Mouse (Mus musculus) hindbrain, embryonic 16.5 days (tissue): ENCODE data around the gene Tmem209. TPM values are rescaled to one million over a fixed set of nuclear protein-coding genes. Genes with fewer than 3 reads are reported as not detected.

Experiments used
- ATAC-seq: fragments of 200-750 bp; cut with Nextera tagmentation; 2 replicates; pipeline ENCODE4 v1.8.0; 2017; ENCODE audit warnings: moderate TSS enrichment, moderate library complexity
- H3K27ac ChIP-seq: fragments of 300-500 bp; sonication (generic); 2 replicates; pipeline ENCODE4 v1.5.1; 2014; ENCODE audit warnings: low read depth, mild to moderate bottlenecking, control low read depth, low read length, moderate library complexity
- H3K27me3 ChIP-seq: fragments of 300-500 bp; sonication (generic); replicated peaks from 2 replicates; pipeline ENCODE4 v1.6.1; 2014; ENCODE audit warnings: low read length; ENCODE audit not compliant: control insufficient read depth, insufficient read depth
- H3K36me3 ChIP-seq: fragments of 300-500 bp; sonication (generic); 2 replicates; pipeline ENCODE4 v1.6.1; 2014; ENCODE audit warnings: mild to moderate bottlenecking, low read length, moderate library complexity, mixed read lengths; ENCODE audit not compliant: control insufficient read depth, insufficient read depth
- H3K4me1 ChIP-seq: fragments of 300-500 bp; sonication (generic); 2 replicates; pipeline ENCODE4 v1.6.1; 2014; ENCODE audit warnings: low read depth, low read length; ENCODE audit not compliant: control insufficient read depth, insufficient read depth
- H3K4me2 ChIP-seq: fragments of 300-500 bp; sonication (generic); 2 replicates; pipeline ENCODE4 v1.6.1; 2014; ENCODE audit warnings: mild to moderate bottlenecking, low read length, control low read depth, moderate library complexity
- H3K4me3 ChIP-seq: fragments of 300-500 bp; sonication (generic); 2 replicates; pipeline ENCODE4 v1.5.1; 2014; ENCODE audit warnings: mild to moderate bottlenecking, low read length, control low read depth, moderate library complexity
- H3K9ac ChIP-seq: fragments of 300-500 bp; sonication (generic); 2 replicates; pipeline ENCODE4 v1.6.1; 2014; ENCODE audit warnings: low read depth, mild to moderate bottlenecking, control low read depth, low read length, moderate library complexity
- H3K9me3 ChIP-seq: fragments of 300-500 bp; sonication (generic); 2 replicates; pipeline ENCODE4 v1.6.1; 2014; ENCODE audit warnings: mild to moderate bottlenecking, low read length, moderate library complexity; ENCODE audit not compliant: control insufficient read depth
- whole genome bisulfite sequencing: fragments of 180-500 bp; shearing (Covaris S2); extraction: QIAGEN DNeasy Blood & Tissue Kit; methylation state at CpG from one replicate; pipeline ENCODE4 v1.1.7; 2014; 5-methylcytosine and 5-hydroxymethylcytosine counted together
- polyA plus RNA-seq: library from polyadenylated mRNA; unstranded; fragments of >200 nt; fragmentation: Nextera tagmentation; extraction: Ambion mirVana; gene quantifications from 2 replicates; pipeline ENCODE4 v1.2.1, GENCODE M21; 2015

Gene Tmem209
- polyA plus RNA-seq, 1 experiment from 2014 or later, result 25.6 TPM

DNA sequence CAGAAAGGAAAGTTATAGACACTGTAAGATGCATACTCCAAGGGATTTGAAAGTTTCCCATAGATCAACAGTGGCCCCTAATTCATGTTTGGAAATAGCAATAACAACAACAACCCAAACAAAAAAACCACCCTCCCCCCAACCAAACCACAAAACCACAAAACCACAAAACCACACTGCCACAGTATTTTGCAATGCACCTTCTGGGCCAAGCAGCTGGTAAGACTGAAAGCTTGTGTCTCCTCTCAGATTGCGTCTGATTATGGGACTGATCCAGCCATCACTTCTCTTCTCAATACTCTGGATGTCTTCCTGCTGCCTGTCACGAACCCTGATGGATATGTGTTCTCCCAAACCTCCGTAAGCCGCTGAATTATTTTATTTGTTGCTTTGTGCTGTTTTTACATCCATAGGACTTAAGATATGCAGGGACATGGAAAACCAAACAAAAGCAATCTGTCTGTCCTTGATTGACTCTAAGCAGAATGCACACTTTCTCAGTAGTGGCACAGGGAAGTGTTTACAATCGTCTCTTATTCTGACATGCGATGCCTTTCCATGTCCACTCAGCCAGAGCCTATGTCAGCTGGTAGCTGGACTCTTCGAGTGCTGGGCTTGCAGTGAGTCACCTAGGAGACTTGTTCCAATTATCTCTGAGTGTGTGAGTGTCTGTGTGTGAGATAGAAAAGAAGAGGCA lies 41.1 kb upstream of the Tmem209 start:
- H3K9ac ChIP-seq, result no peak overlapping the region
- 46% methylated on average over 7 of the region's 7 CpGs for WGBS
- no peaks in the 10 kb centered on the region for H3K9me3 ChIP-seq
- no peak overlapping the region for H3K4me3 ChIP-seq
- no peaks in the 10 kb centered on the region for H3K27me3 ChIP-seq
- H3K27ac ChIP-seq, result no peak overlapping the region
- no peak overlapping the region for H3K4me2 ChIP-seq
- ATAC-seq, result no peak
- peaks cover 26% of the 10 kb centered on the region for H3K4me1 ChIP-seq
- no peaks in the 10 kb centered on the region for H3K36me3 ChIP-seq

DNA sequence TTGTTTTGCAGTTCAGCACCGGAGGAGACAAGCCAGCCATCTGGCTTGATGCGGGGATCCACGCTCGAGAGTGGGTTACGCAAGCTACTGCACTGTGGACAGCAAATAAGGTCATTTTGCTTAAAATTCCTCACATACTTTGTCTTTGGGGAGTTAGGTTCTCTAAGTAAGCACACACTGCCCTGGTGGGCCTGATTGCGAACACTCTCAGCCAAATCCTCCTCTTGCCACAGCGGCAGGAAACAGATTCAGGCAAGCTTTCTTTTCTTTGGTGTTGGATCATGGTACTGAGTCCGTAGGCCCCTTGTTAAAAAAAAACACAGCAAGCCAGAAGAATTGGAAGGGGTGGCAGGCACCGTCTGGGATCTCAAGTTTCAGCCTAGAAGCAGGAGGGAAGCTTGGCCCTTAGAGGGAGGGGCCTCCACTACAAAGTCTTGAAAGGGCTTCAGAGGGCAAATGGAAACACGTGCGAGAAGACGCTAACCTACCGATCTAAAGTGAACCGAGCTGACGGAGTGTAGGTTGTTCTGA lies 39.7 kb upstream of the Tmem209 start:
- Histone ChIP-seq H3K9ac (no peak overlapping the region), H3K4me3 (no peak overlapping the region), H3K36me3 (no peaks in the 10 kb centered on the region), H3K27ac (peak overlapping the region; percentile 69), H3K9me3 (no peaks in the 10 kb centered on the region), H3K4me1 (peaks cover 26% of the 10 kb centered on the region), H3K4me2 (no peak overlapping the region), H3K27me3 (no peaks in the 10 kb centered on the region)
- ATAC-seq, result no peak
- WGBS, result 23% methylated on average over 15 of the region's 15 CpGs

DNA sequence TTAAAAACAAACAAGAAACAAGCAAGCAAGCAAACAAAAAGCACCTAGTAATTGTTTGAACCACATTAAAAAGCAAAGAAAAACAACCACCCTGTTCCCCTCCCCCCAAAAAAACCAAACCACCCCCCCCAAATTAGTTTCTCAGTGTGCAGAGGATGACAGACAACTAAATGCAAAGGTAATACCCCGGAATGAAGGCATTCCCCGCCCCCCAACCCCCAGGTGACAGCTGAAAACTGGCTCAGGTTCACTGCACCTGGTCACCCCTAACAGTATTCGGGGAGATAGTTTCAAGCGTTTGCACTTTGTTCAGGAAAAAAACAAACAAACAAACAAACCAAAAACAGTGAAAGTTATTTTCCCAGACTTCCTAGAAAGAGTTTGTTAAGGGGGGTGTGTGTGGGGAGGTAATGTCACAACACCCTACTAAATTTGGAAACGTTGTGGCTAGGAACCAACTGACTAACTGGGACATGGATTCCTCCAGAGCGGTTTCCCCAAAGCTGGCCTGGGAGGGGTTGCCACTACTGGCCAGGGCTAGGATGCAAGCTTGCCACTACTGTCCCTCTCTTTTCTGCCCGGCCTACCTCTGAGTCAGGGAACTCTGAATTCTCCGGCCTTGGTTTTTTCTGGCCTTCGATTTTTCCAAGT lies 38.2 kb upstream of the Tmem209 start:
- no peaks in the 10 kb centered on the region for H3K27me3 ChIP-seq
- ATAC-seq, result no peak
- peak overlapping the region; percentile 58 for H3K4me2 ChIP-seq
- no peak overlapping the region for H3K9ac ChIP-seq
- no peak overlapping the region for H3K4me3 ChIP-seq
- no peak overlapping the region for H3K27ac ChIP-seq
- peaks cover 25% of the 10 kb centered on the region for H3K4me1 ChIP-seq
- WGBS, result 24% methylated on average over 9 of the region's 9 CpGs
- no peaks in the 10 kb centered on the region for H3K9me3 ChIP-seq
- no peaks in the 10 kb centered on the region for H3K36me3 ChIP-seq

DNA sequence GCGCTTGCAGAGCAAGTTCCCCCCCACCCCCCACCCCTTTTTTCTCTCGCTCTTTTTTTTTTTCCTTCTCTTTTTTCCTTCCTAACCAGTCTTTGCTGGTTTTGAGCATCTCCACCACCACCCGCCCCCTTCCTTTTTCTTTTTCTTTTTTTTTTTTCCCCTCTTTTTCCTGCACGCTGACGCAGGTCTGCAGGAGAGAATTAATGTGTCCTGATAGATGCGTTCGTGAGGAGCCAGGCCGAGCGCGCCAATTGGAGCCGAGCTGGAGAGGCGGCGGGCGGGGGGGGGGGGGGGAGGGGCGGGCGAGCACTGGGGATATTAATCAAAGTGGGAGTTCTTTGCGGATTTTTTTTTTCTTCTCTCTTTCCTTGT lies 37.7 kb upstream of the Tmem209 start:
- H3K4me2 ChIP-seq, result peak overlapping the region; percentile 58
- no peaks in the 10 kb centered on the region for H3K27me3 ChIP-seq
- no peaks in the 10 kb centered on the region for H3K36me3 ChIP-seq
- H3K4me3 ChIP-seq, result peak overlapping the region; percentile 30
- peak overlapping the region; percentile 89 for H3K27ac ChIP-seq
- ATAC-seq, result peak; percentile 46
- under 1% methylated on average over 17 of the region's 17 CpGs for WGBS
- H3K9me3 ChIP-seq, result no peaks in the 10 kb centered on the region
- H3K4me1 ChIP-seq, result peaks cover 22% of the 10 kb centered on the region
- H3K9ac ChIP-seq, result peak overlapping the region; percentile 50; the same call in 1 of the 2 replicates

DNA sequence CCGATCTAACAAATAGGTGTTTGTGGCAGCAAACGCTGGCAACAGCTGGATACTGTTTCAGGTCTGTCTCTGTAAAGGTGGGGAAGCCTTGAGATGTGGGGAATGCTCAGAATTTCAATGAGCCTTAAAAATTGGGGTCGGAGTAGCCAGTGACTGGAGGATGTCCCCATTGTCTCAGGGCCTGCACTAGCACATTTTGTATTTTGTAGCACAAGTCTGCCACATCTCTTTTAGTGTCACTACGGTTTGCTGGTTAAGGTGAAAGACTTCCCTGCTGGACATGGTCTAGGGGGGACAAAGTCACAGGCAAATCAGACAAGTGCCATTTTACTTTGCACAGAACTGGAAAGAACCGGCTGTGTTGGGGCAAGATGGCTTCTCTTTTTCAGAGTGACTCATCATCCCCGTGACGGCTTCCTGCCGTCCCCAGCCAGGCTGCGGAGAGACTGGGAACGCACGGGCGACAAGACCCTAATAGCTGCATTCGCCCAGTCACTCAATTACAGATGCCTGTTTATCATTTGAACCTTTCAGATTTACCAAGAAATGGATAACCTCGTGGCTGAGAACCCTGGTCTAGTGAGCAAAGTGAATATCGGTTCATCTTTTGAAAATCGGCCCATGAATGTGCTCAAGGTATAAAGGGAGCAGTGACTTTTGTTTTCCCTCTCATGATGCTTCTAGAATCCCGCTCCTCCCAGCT lies 37.1 kb upstream of the Tmem209 start:
- Histone ChIP-seq H3K4me3 (peak overlapping the region; percentile 30), H3K9ac (peak overlapping the region; percentile 50; the same call in 1 of the 2 replicates), H3K27me3 (no peaks in the 10 kb centered on the region), H3K27ac (peak overlapping the region; percentile 89), H3K4me2 (peak overlapping the region; percentile 58), H3K9me3 (no peaks in the 10 kb centered on the region), H3K36me3 (no peaks in the 10 kb centered on the region), H3K4me1 (peaks cover 17% of the 10 kb centered on the region)
- peak; percentile 74 for ATAC-seq
- WGBS, result 8% methylated on average over 17 of the region's 17 CpGs

DNA sequence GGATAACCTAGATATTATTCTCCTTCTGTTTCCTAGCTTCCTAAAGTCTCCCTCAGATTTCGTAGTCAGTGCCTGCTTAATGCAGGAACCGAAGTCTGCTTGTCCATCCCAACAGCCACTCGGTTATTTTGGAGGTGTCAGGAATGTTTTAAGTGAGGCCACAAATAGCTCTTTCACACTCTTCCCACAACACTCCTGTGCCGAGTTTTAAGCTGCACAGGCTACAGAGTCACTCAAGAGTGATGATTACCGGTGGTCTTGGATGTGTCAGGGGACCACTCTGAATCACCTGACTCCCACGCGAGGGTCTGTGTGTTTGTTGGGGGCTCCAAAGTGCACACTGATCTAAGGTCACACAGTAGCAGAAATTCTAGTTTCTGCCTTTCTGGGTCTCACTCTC lies 36.1 kb upstream of the Tmem209 start:
- peaks cover 16% of the 10 kb centered on the region for H3K4me1 ChIP-seq
- 79% methylated on average over 7 of the region's 7 CpGs for WGBS
- peak overlapping the region; percentile 3; the same call in 1 of the 2 replicates for H3K27ac ChIP-seq
- H3K36me3 ChIP-seq, result no peaks in the 10 kb centered on the region
- H3K4me2 ChIP-seq, result no peak overlapping the region
- no peaks in the 10 kb centered on the region for H3K9me3 ChIP-seq
- H3K4me3 ChIP-seq, result no peak overlapping the region
- H3K9ac ChIP-seq, result no peak overlapping the region
- H3K27me3 ChIP-seq, result no peaks in the 10 kb centered on the region
- no peak for ATAC-seq

DNA sequence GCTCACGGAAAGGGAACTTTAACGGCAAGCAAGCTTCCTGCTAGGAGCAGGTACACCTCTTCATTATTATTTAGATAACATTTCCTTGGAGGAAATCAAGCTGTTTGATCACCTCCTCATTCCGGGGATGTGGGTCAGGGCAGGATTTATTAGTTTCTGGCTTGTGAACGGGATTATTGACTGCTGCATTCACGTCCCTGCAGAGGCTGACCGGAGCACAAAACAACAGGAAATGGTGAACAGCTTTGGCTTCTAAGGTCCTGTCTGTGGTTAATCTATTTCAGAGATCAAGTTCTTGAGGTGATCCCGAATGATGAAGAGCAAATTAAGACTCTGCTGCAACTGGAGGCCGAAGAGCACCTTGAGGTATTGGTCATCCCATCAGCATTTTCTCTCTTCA lies 34.3 kb upstream of the Tmem209 start:
- WGBS, result 39% methylated on average over 8 of the region's 8 CpGs
- no peak overlapping the region for H3K27ac ChIP-seq
- ATAC-seq, result no peak
- peaks cover 8% of the 10 kb centered on the region for H3K4me1 ChIP-seq
- H3K4me3 ChIP-seq, result no peak overlapping the region
- no peaks in the 10 kb centered on the region for H3K27me3 ChIP-seq
- no peaks in the 10 kb centered on the region for H3K9me3 ChIP-seq
- no peak overlapping the region for H3K4me2 ChIP-seq
- no peak overlapping the region for H3K9ac ChIP-seq
- no peaks in the 10 kb centered on the region for H3K36me3 ChIP-seq

DNA sequence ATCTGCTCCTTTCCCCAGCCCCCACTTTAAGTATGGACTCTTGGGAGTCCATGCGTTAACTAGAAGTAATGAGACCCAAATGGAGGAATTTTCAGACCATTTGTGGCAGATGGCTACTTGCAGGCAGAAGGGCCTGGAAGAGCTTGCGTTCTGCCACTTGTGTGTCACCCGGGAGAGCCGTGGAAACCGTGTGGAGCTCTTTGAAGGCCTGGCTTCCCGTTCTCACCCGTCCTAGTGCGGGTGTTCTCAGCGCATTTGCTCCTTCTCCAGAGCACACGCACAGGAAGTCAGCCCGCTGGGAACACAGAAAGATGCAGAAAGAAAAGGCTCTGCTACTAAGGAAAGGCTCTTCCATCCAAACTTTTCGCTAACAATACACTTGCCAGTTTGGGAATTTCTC lies 33.5 kb upstream of the Tmem209 start:
- no peak for ATAC-seq
- Histone ChIP-seq H3K4me3 (no peak overlapping the region), H3K27me3 (no peaks in the 10 kb centered on the region), H3K4me2 (no peak overlapping the region), H3K9me3 (no peaks in the 10 kb centered on the region), H3K36me3 (no peaks in the 10 kb centered on the region), H3K9ac (no peak overlapping the region), H3K27ac (no peak overlapping the region), H3K4me1 (peaks cover 8% of the 10 kb centered on the region)
- WGBS, result 50% methylated on average over 12 of the region's 12 CpGs

DNA sequence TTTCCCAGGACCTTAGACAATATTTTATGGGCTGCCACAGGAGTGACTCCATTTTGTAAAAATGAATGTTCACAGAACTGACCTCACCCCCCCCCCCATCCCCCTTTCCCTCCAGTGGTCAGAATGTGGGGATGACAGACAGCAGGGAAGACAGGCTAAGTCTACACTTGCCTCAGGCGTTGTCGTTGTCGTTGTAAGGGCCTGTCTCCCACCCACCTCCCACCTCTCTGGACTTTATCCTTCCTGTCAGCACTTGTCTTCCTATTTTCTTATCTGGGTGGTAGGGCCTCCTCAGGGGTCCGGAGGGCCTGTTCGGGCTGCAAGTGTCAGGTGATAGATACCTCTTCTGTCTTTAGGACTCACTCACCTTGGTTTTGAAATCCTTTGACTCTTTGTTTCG lies 32.7 kb upstream of the Tmem209 start:
- Histone ChIP-seq H3K27me3 (no peaks in the 10 kb centered on the region), H3K4me2 (no peak overlapping the region), H3K36me3 (no peaks in the 10 kb centered on the region), H3K4me1 (peaks cover 5% of the 10 kb centered on the region), H3K9ac (no peak overlapping the region), H3K4me3 (no peak overlapping the region), H3K9me3 (no peaks in the 10 kb centered on the region), H3K27ac (no peak overlapping the region)
- no peak for ATAC-seq
- 86% methylated on average over 6 of the region's 6 CpGs for WGBS
